Mouse (Mus musculus): ENCODE data around the gene Gzma. TPM values are rescaled to one million over a fixed set of nuclear protein-coding genes. Genes with fewer than 3 reads are reported as not detected.

The Gzma gene
- polyA plus RNA-seq, 1 experiment from 2014 or later = 0.33 TPM

- no peak for ATAC-seq (ENCODE audit: low FRiP score, low TSS enrichment)
- H3K9me3 ChIP-seq (ENCODE audit: control insufficient read depth, low read length) = no peaks in the 10 kb centered on the region
- 89% methylated on average over 10 of the region's 10 CpGs for WGBS
- no peak overlapping the region for H3K9ac ChIP-seq (ENCODE audit: low read length)
- H3K27ac ChIP-seq (replicated peaks) = no peak overlapping the region
- TF ChIP-seq EP300 (optimal IDR thresholded peaks at IDR 0.05) (no peak), CTCF (IDR thresholded peaks at IDR 0.05; ENCODE audit: low read depth) (no peak)
- H3K4me2 ChIP-seq (replicated peaks; ENCODE audit: low read depth) = no peak overlapping the region
- H3K4me3 ChIP-seq (ENCODE audit: low read depth, low read length) = no peak overlapping the region
- H3K27me3 ChIP-seq (ENCODE audit: control insufficient read depth, insufficient read depth, low read length) = no peaks in the 10 kb centered on the region
- no peaks in the 10 kb centered on the region for H3K4me1 ChIP-seq (replicated peaks; ENCODE audit: control insufficient read depth, insufficient read depth)
- H3K36me3 ChIP-seq (ENCODE audit: control insufficient read depth, insufficient read depth, low read length) = no peaks in the 10 kb centered on the region
- DNase-seq (ENCODE audit: low spot score) = no peak
Observed at GRCm38 (mm10) chr13:113104759-113105158, 4.0 kb upstream of the Gzma start.

GRCm38 (mm10) chr13:113101804-113102203, 1.0 kb upstream of the Gzma start:
- no peak overlapping the region for H3K4me3 ChIP-seq (ENCODE audit: low read depth, low read length)
- no peaks in the 10 kb centered on the region for H3K4me1 ChIP-seq (replicated peaks; ENCODE audit: control insufficient read depth, insufficient read depth)
- WGBS = 68% methylated on average over 10 of the region's 10 CpGs
- H3K4me2 ChIP-seq (replicated peaks; ENCODE audit: low read depth) = no peak overlapping the region
- no peaks in the 10 kb centered on the region for H3K9me3 ChIP-seq (ENCODE audit: control insufficient read depth, low read length)
- no peak overlapping the region for H3K27ac ChIP-seq (replicated peaks)
- H3K27me3 ChIP-seq (ENCODE audit: control insufficient read depth, insufficient read depth, low read length) = no peaks in the 10 kb centered on the region
- no peak overlapping the region for H3K9ac ChIP-seq (ENCODE audit: low read length)
- H3K36me3 ChIP-seq (ENCODE audit: control insufficient read depth, insufficient read depth, low read length) = no peaks in the 10 kb centered on the region
- no peak for ATAC-seq (ENCODE audit: low FRiP score, low TSS enrichment)
- DNase-seq (ENCODE audit: low spot score) = no peak
- TF ChIP-seq EP300 (optimal IDR thresholded peaks at IDR 0.05) (no peak), CTCF (IDR thresholded peaks at IDR 0.05; ENCODE audit: low read depth) (no peak)

GRCm38 (mm10) chr13:113098406-113098805, 2.4 kb downstream of the Gzma start:
- WGBS = 92% methylated on average over 2 of the region's 2 CpGs
- no peaks in the 10 kb centered on the region for H3K36me3 ChIP-seq (ENCODE audit: control insufficient read depth, insufficient read depth, low read length)
- no peak for TF ChIP-seq CTCF (IDR thresholded peaks at IDR 0.05; ENCODE audit: low read depth)
- TF ChIP-seq EP300 (optimal IDR thresholded peaks at IDR 0.05) = no peak
- H3K4me3 ChIP-seq (ENCODE audit: low read depth, low read length) = no peak overlapping the region
- H3K27me3 ChIP-seq (ENCODE audit: control insufficient read depth, insufficient read depth, low read length) = no peaks in the 10 kb centered on the region
- H3K4me2 ChIP-seq (replicated peaks; ENCODE audit: low read depth) = no peak overlapping the region
- H3K9ac ChIP-seq (ENCODE audit: low read length) = no peak overlapping the region
- H3K27ac ChIP-seq (replicated peaks) = no peak overlapping the region
- H3K4me1 ChIP-seq (replicated peaks; ENCODE audit: control insufficient read depth, insufficient read depth) = no peaks in the 10 kb centered on the region
- ATAC-seq (ENCODE audit: low FRiP score, low TSS enrichment) = no peak
- H3K9me3 ChIP-seq (ENCODE audit: control insufficient read depth, low read length) = no peaks in the 10 kb centered on the region
- no peak for DNase-seq (ENCODE audit: low spot score)

- Histone ChIP-seq H3K27ac (replicated peaks) (no peak overlapping the region), H3K9me3 (ENCODE audit: control insufficient read depth, low read length) (no peaks in the 10 kb centered on the region), H3K4me1 (replicated peaks; ENCODE audit: control insufficient read depth, insufficient read depth) (no peaks in the 10 kb centered on the region), H3K9ac (ENCODE audit: low read length) (no peak overlapping the region), H3K4me2 (replicated peaks; ENCODE audit: low read depth) (no peak overlapping the region), H3K4me3 (ENCODE audit: low read depth, low read length) (no peak overlapping the region), H3K27me3 (ENCODE audit: control insufficient read depth, insufficient read depth, low read length) (no peaks in the 10 kb centered on the region), H3K36me3 (ENCODE audit: control insufficient read depth, insufficient read depth, low read length) (no peaks in the 10 kb centered on the region)
- DNase-seq (ENCODE audit: low spot score) = no peak
- no peak for ATAC-seq (ENCODE audit: low FRiP score, low TSS enrichment)
- TF ChIP-seq EP300 (optimal IDR thresholded peaks at IDR 0.05) (no peak), CTCF (IDR thresholded peaks at IDR 0.05; ENCODE audit: low read depth) (no peak)
- WGBS = 69% methylated on average over 3 of the region's 3 CpGs
Observed at GRCm38 (mm10) chr13:113097011-113097410, 3.8 kb downstream of the Gzma start.

- TF ChIP-seq CTCF (IDR thresholded peaks at IDR 0.05; ENCODE audit: low read depth) = no peak
- TF ChIP-seq EP300 (optimal IDR thresholded peaks at IDR 0.05) = no peak
- ATAC-seq (ENCODE audit: low FRiP score, low TSS enrichment) = no peak
- Histone ChIP-seq H3K9ac (ENCODE audit: low read length) (no peak overlapping the region), H3K9me3 (ENCODE audit: control insufficient read depth, low read length) (no peaks in the 10 kb centered on the region), H3K4me1 (replicated peaks; ENCODE audit: control insufficient read depth, insufficient read depth) (no peaks in the 10 kb centered on the region), H3K27me3 (ENCODE audit: control insufficient read depth, insufficient read depth, low read length) (no peaks in the 10 kb centered on the region), H3K36me3 (ENCODE audit: control insufficient read depth, insufficient read depth, low read length) (no peaks in the 10 kb centered on the region), H3K27ac (replicated peaks) (no peak overlapping the region), H3K4me2 (replicated peaks; ENCODE audit: low read depth) (no peak overlapping the region), H3K4me3 (ENCODE audit: low read depth, low read length) (no peak overlapping the region)
- WGBS = 50% methylated on average over 1 of the region's 1 CpGs
- no peak for DNase-seq (ENCODE audit: low spot score)
Observed at GRCm38 (mm10) chr13:113094618-113095017, 6.2 kb downstream of the Gzma start.

- Histone ChIP-seq H3K9ac (ENCODE audit: low read length) (no peak overlapping the region), H3K27me3 (ENCODE audit: control insufficient read depth, insufficient read depth, low read length) (no peaks in the 10 kb centered on the region), H3K4me2 (replicated peaks; ENCODE audit: low read depth) (no peak overlapping the region), H3K4me3 (ENCODE audit: low read depth, low read length) (no peak overlapping the region), H3K27ac (replicated peaks) (no peak overlapping the region), H3K9me3 (ENCODE audit: control insufficient read depth, low read length) (no peaks in the 10 kb centered on the region), H3K4me1 (replicated peaks; ENCODE audit: control insufficient read depth, insufficient read depth) (no peaks in the 10 kb centered on the region), H3K36me3 (ENCODE audit: control insufficient read depth, insufficient read depth, low read length) (no peaks in the 10 kb centered on the region)
- no peak for TF ChIP-seq EP300 (optimal IDR thresholded peaks at IDR 0.05)
- no peak for TF ChIP-seq CTCF (IDR thresholded peaks at IDR 0.05; ENCODE audit: low read depth)
- ATAC-seq (ENCODE audit: low FRiP score, low TSS enrichment) (no peak), DNase-seq (ENCODE audit: low spot score) (no peak)
- WGBS = 59% methylated on average over 8 of the region's 8 CpGs
Observed at GRCm38 (mm10) chr13:113090489-113090888, 10.3 kb downstream of the Gzma start.

Measured in stomach, postnatal 0 days (tissue).